Mouse (Mus musculus): ENCODE results near the gene Sdk2. TPM values are rescaled to one million over a fixed set of nuclear protein-coding genes. Genes with fewer than 3 reads are reported as not detected.

The Sdk2 gene
- polyA plus RNA-seq, 1 experiment from 2014 or later, result 0.66 TPM

DNA sequence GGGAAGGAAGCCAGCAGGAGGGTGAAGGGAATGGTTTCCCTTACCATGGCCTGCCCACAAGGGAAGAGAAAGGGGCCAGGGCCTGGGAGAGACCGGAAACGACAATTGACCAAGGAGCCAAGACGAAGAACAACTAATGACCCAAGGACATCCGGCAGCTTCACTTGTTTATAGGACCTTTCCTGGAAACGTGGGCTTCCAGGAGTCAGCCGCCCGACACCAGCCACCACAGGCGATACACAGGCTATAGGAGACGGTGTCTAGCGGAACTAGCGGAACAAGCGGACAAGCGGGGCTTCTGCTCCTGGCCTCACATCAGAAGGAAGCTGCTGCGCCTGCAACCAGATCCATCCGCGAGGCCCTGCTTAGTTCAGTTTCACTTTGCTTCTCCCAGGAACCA is 319.8 kb downstream of the Sdk2 start:
- 30% methylated on average over 16 of the region's 16 CpGs for WGBS
- Histone ChIP-seq H3K36me3 (ENCODE audit: insufficient read depth, low read length) (no peaks in the 10 kb centered on the region), H3K9me3 (ENCODE audit: low read length) (no peaks in the 10 kb centered on the region), H3K27me3 (replicated peaks; ENCODE audit: insufficient read depth, low read length) (no peaks in the 10 kb centered on the region), H3K4me2 (replicated peaks; ENCODE audit: low read depth, low read length) (peak overlapping the region; percentile 78), H3K9ac (replicated peaks; ENCODE audit: low read depth) (no peak overlapping the region), H3K27ac (ENCODE audit: low read length) (peak overlapping the region; percentile 100), H3K4me3 (ENCODE audit: low read depth, low read length) (peak overlapping the region; percentile 94; the same call in 1 of the 2 replicates), H3K4me1 (ENCODE audit: insufficient read depth, low read depth, low read length) (peaks cover 21% of the 10 kb centered on the region)
- ATAC-seq (peak; percentile 24), DNase-seq (ENCODE audit: low spot score) (peak; percentile 89)
- TF ChIP-seq CTCF (IDR thresholded peaks at IDR 0.05) (no peak), EP300 (IDR thresholded peaks at IDR 0.05) (peak; percentile 98)

DNA sequence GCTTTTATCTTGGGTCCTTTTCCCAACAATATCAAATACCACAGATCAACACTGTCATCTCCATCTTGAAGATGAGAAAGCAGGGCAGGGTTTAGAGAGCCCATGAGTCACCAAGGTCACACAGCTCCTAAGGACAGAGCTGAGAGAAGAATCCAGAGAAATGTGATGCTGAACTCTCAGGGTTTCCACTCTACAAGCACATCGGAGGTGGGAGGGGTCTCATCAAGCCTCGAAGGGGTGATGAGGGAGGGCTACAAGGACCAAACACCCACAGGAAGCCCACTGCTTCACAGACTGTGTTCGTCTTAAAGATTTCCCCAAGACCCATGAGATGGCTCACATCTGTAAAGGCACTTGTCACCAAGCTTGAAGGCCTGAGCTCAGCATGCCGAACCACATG is 320.9 kb downstream of the Sdk2 start:
- Histone ChIP-seq H3K4me3 (ENCODE audit: low read depth, low read length) (no peak overlapping the region), H3K27me3 (replicated peaks; ENCODE audit: insufficient read depth, low read length) (no peaks in the 10 kb centered on the region), H3K9me3 (ENCODE audit: low read length) (no peaks in the 10 kb centered on the region), H3K36me3 (ENCODE audit: insufficient read depth, low read length) (no peaks in the 10 kb centered on the region), H3K9ac (replicated peaks; ENCODE audit: low read depth) (no peak overlapping the region), H3K4me2 (replicated peaks; ENCODE audit: low read depth, low read length) (no peak overlapping the region), H3K4me1 (ENCODE audit: insufficient read depth, low read depth, low read length) (peaks cover 19% of the 10 kb centered on the region), H3K27ac (ENCODE audit: low read length) (peak overlapping the region; percentile 27; the same call in 1 of the 2 replicates)
- no peak for TF ChIP-seq CTCF (IDR thresholded peaks at IDR 0.05)
- no peak for TF ChIP-seq EP300 (IDR thresholded peaks at IDR 0.05)
- no peak for DNase-seq (ENCODE audit: low spot score)
- no peak for ATAC-seq
- 47% methylated on average over 4 of the region's 4 CpGs for WGBS

DNA sequence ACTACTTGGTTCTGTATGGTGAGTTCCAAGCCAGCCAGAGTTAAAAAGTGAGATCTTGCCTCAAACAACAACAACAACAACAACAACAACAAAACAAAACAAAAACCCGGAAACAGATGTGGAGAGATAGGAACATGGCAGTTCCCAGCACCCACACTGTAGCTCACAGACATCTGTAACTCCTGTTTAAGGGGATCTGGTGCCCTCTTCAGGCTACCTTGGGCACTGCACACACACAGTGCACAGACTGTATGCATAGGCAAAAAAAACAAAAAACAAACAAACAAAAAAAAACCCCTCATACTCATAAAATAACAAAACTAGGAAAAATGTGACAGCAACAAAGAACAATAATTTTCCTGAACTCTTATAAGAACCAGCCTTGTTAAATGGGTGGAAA is 323.8 kb downstream of the Sdk2 start:
- Histone ChIP-seq H3K27ac (ENCODE audit: low read length) (no peak overlapping the region), H3K9me3 (ENCODE audit: low read length) (no peaks in the 10 kb centered on the region), H3K9ac (replicated peaks; ENCODE audit: low read depth) (no peak overlapping the region), H3K27me3 (replicated peaks; ENCODE audit: insufficient read depth, low read length) (no peaks in the 10 kb centered on the region), H3K4me2 (replicated peaks; ENCODE audit: low read depth, low read length) (no peak overlapping the region), H3K4me3 (ENCODE audit: low read depth, low read length) (no peak overlapping the region), H3K36me3 (ENCODE audit: insufficient read depth, low read length) (no peaks in the 10 kb centered on the region), H3K4me1 (ENCODE audit: insufficient read depth, low read depth, low read length) (peaks cover 25% of the 10 kb centered on the region)
- TF ChIP-seq CTCF (IDR thresholded peaks at IDR 0.05) (peak; percentile 53), EP300 (IDR thresholded peaks at IDR 0.05) (no peak)
- ATAC-seq, result no peak
- peak; percentile 5 for DNase-seq (ENCODE audit: low spot score)
- 90% methylated on average over 1 of the region's 1 CpGs for WGBS

DNA sequence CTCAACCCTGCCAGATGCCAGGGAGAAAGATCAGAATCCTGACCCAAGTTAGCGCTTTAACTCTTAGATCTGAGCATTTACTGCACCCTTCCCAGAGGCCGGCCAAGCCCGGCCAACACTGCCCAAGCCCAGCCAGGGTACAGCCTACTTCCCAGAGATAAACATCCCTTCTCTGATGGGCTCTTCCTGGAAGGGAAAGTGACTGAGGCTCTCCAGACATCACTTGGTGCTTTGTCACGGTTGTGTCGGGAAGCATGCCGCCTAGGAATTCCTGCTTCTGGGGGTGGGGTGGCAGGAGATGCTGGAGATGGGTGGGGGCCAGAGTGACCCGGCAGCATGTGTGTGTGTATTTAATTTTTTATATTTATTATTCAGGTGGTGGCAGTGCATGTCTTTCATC is 326.7 kb downstream of the Sdk2 start:
- no peak overlapping the region for H3K9ac ChIP-seq (replicated peaks; ENCODE audit: low read depth)
- ATAC-seq, result peak; percentile 70
- peak overlapping the region; percentile 83 for H3K27ac ChIP-seq (ENCODE audit: low read length)

DNA sequence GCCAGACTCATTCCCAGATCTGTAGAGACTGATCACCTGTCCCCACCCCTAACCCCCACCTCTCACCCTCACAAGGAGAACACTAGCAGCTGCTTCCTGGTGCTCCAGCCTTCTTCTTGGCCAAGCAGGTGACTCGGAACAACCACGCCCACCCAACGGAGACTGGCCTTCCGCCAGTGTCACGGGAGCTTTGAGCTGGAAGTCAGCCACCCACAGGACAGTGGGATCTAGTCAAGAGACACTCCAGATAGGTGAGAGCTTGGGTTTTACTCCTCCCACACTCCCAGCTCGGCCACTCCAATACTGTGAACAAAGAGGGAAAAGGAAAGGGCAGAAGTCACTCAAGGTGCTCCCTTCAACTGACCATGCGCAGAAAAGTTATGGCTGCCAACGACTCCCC is 327.6 kb downstream of the Sdk2 start:
- H3K27me3 ChIP-seq (replicated peaks; ENCODE audit: insufficient read depth, low read length), result no peaks in the 10 kb centered on the region
- no peak overlapping the region for H3K4me2 ChIP-seq (replicated peaks; ENCODE audit: low read depth, low read length)
- H3K4me1 ChIP-seq (ENCODE audit: insufficient read depth, low read depth, low read length), result peaks cover 47% of the 10 kb centered on the region
- H3K9me3 ChIP-seq (ENCODE audit: low read length), result no peaks in the 10 kb centered on the region
- DNase-seq (ENCODE audit: low spot score), result peak; percentile 84
- H3K36me3 ChIP-seq (ENCODE audit: insufficient read depth, low read length), result no peaks in the 10 kb centered on the region
- peak overlapping the region; percentile 83 for H3K27ac ChIP-seq (ENCODE audit: low read length)
- H3K9ac ChIP-seq (replicated peaks; ENCODE audit: low read depth), result no peak overlapping the region
- H3K4me3 ChIP-seq (ENCODE audit: low read depth, low read length), result no peak overlapping the region
- 37% methylated on average over 8 of the region's 8 CpGs for WGBS
- no peak for TF ChIP-seq CTCF (IDR thresholded peaks at IDR 0.05)
- peak; percentile 52; the same call in 1 of the 2 replicates for TF ChIP-seq EP300 (IDR thresholded peaks at IDR 0.05)
- ATAC-seq, result peak; percentile 77

More for the DNA sequence above, 326.7 kb downstream of the Sdk2 start:
- TF ChIP-seq CTCF (IDR thresholded peaks at IDR 0.05) (no peak), EP300 (IDR thresholded peaks at IDR 0.05) (peak; percentile 97)
- WGBS, result 45% methylated on average over 7 of the region's 7 CpGs
- H3K9me3 ChIP-seq (ENCODE audit: low read length), result no peaks in the 10 kb centered on the region
- no peak overlapping the region for H3K4me3 ChIP-seq (ENCODE audit: low read depth, low read length)
- peak; percentile 71 for DNase-seq (ENCODE audit: low spot score)
- no peak overlapping the region for H3K4me2 ChIP-seq (replicated peaks; ENCODE audit: low read depth, low read length)
- H3K27me3 ChIP-seq (replicated peaks; ENCODE audit: insufficient read depth, low read length), result no peaks in the 10 kb centered on the region
- peaks cover 39% of the 10 kb centered on the region for H3K4me1 ChIP-seq (ENCODE audit: insufficient read depth, low read depth, low read length)
- no peaks in the 10 kb centered on the region for H3K36me3 ChIP-seq (ENCODE audit: insufficient read depth, low read length)

DNA sequence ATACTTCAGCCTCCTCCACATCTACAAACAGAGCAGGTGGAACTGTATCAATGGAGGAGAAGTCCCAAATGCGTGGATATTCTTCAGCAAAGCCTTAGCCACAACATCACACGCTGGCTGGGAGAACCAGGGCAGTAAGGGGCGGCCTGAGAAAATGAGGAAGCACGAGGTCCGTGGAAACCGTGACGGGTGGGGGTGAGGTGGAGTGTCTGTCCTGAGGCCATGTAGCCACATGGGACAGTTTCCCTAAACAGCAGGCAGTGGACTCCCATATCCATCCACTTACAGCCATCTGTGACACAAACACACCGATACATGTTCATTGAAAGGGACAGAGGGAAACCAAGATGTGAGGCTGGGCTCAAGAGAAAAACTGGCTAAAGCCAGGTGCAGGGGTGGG is 328.9 kb downstream of the Sdk2 start:
- no peaks in the 10 kb centered on the region for H3K36me3 ChIP-seq (ENCODE audit: insufficient read depth, low read length)
- no peaks in the 10 kb centered on the region for H3K27me3 ChIP-seq (replicated peaks; ENCODE audit: insufficient read depth, low read length)
- H3K27ac ChIP-seq (ENCODE audit: low read length), result 0 out of 2 replicates have a peak overlapping the region, but pooled peaks have one; percentile 26
- TF ChIP-seq CTCF (IDR thresholded peaks at IDR 0.05) (no peak), EP300 (IDR thresholded peaks at IDR 0.05) (no peak)
- WGBS, result 68% methylated on average over 8 of the region's 8 CpGs
- no peak overlapping the region for H3K4me3 ChIP-seq (ENCODE audit: low read depth, low read length)
- ATAC-seq, result no peak
- H3K4me2 ChIP-seq (replicated peaks; ENCODE audit: low read depth, low read length), result no peak overlapping the region
- H3K9me3 ChIP-seq (ENCODE audit: low read length), result no peaks in the 10 kb centered on the region
- no peak overlapping the region for H3K9ac ChIP-seq (replicated peaks; ENCODE audit: low read depth)
- H3K4me1 ChIP-seq (ENCODE audit: insufficient read depth, low read depth, low read length), result peaks cover 58% of the 10 kb centered on the region
- DNase-seq (ENCODE audit: low spot score), result peak; percentile 21

DNA sequence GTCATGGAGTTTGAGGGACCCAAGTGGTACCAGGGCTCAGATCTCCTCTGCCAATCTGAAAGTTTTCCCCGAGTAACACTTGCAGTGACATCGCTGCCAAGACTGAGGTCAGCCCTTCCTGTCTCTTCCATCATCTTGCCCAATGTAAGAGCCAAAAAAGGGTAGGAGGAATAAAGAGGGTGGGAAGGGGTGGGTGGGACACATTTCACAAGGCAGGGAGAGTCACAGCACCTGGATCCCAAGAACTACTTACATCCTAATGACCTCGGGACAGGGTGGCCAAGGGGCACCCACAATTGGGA is 329.3 kb downstream of the Sdk2 start:
- Histone ChIP-seq H3K4me3 (ENCODE audit: low read depth, low read length) (no peak overlapping the region), H3K36me3 (ENCODE audit: insufficient read depth, low read length) (no peaks in the 10 kb centered on the region), H3K9ac (replicated peaks; ENCODE audit: low read depth) (no peak overlapping the region), H3K4me2 (replicated peaks; ENCODE audit: low read depth, low read length) (no peak overlapping the region), H3K9me3 (ENCODE audit: low read length) (no peaks in the 10 kb centered on the region), H3K4me1 (ENCODE audit: insufficient read depth, low read depth, low read length) (peaks cover 62% of the 10 kb centered on the region), H3K27me3 (replicated peaks; ENCODE audit: insufficient read depth, low read length) (no peaks in the 10 kb centered on the region), H3K27ac (ENCODE audit: low read length) (0 out of 2 replicates have a peak overlapping the region, but pooled peaks have one; percentile 26)
- TF ChIP-seq CTCF (IDR thresholded peaks at IDR 0.05) (no peak), EP300 (IDR thresholded peaks at IDR 0.05) (0 out of 2 replicates have a peak, but pooled peaks have one; percentile 35)
- WGBS, result 27% methylated on average over 3 of the region's 3 CpGs
- DNase-seq (ENCODE audit: low spot score) (peak; percentile 59), ATAC-seq (no peak)
